8 mouse cellular contexts compared by ENCODE assay signal in the genomic region with DNA sequence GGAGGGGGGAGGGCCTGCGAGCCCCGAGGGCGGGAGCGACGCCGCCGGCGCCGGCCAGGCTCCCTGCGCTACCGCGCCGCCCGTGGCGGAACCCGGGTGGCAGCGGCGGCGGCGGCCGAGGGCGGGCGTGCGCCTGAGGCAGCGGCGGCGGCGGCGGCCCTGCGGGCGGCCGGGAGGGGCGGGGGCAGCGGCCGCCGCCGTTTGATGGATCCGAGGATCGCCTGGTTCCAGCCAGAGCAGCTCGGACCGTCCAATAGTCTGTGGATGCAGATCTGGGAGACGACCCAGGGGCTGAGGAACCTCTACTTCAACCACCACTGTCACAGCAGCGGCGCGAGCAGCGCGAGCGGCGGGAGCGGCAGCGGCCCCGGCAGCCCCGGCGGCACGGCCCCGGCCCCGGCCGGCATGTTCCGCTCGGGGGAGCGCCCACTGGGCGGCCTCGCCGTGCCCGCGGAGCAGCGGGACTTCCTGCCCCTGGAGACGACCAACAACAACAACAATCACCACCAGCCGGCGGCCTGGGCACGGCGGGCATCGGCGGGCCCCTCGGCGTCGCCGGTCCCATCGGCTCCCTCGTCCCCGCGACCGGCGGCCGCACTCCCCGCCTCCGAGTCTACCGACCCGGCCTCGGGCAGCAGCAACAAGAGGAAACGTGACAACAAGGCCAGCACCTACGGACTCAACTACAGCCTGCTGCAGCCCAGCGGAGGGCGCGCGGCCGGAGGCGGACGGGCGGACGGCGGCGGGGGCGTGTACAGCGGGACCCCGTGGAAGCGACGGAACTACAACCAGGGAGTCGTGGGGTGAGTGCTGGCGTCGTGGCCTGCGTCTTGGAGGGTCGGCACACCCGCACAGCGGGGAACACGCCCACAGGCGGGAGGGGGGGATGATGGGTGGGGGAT. TPM values are rescaled to one million over a fixed set of nuclear protein-coding genes. Genes with fewer than 3 reads are reported as not detected.
DNase-seq lines count a peak whose midpoint lies in the region; ATAC-seq and TF ChIP-seq lines count a peak whose summit lies in the region.

No protein-coding gene starts in this region.

- peak overlapping the region; percentile 98 for H3K4me2 ChIP-seq in embryonic facial prominence, embryonic 13.5 days
- H3K4me2 ChIP-seq in liver, embryonic 13.5 days: peak overlapping the region; percentile 99
- peak overlapping the region; percentile 87 for H3K4me2 ChIP-seq in myocyte (ENCODE audit: low read depth)

- peak; percentile 68 for DNase-seq in A20 (ENCODE audit: low read depth, low spot score)
- peak; percentile 29 for DNase-seq in adrenal gland, adult 8-10 months
- peak; percentile 83 for DNase-seq in heart, embryonic 10.5 days (ENCODE audit: low spot score)
- peak; percentile 24 to 28 for DNase-seq in kidney, adult 8-10 months
- DNase-seq in liver, embryonic 13.5 days: peak; percentile 41
- DNase-seq in spleen, postnatal 4 days (ENCODE audit: low spot score in 2 of 2): peak; percentile 56 to 83

- TF ChIP-seq POLR2A in myocyte (IDR thresholded peaks at IDR 0.05; ENCODE audit: insufficient read length, low read depth): peak; percentile 18

- peak overlapping the region; percentile 96 for H3K27ac ChIP-seq in embryonic facial prominence, embryonic 13.5 days
- peak overlapping the region; percentile 98 for H3K27ac ChIP-seq in heart, embryonic 10.5 days
- peak overlapping the region; percentile 93 for H3K27ac ChIP-seq in liver, embryonic 13.5 days

- peak; percentile 45; the same call in 1 of the 2 replicates for ATAC-seq in embryonic facial prominence, embryonic 13.5 days (ENCODE audit: insufficient number of reproducible peaks, insufficient read depth, low FRiP score, low TSS enrichment, low read depth)
- peak; percentile 65 for ATAC-seq in liver, embryonic 13.5 days (ENCODE audit: low read depth)

- peak overlapping the region; percentile 91 for H3ac ChIP-seq in myocyte (ENCODE audit: control insufficient read depth, insufficient read length)

- no peaks in the 10 kb centered on the region for H3K27me3 ChIP-seq in embryonic facial prominence, embryonic 13.5 days
- no peaks in the 10 kb centered on the region for H3K27me3 ChIP-seq in heart, embryonic 10.5 days (ENCODE audit: insufficient read depth, poor library complexity, severe bottlenecking)
- H3K27me3 ChIP-seq in liver, embryonic 13.5 days: no peaks in the 10 kb centered on the region
- no peaks in the 10 kb centered on the region for H3K27me3 ChIP-seq in myocyte (ENCODE audit: control insufficient read depth, insufficient read depth, insufficient read length)

- WGBS in embryonic facial prominence, embryonic 13.5 days: under 1% methylated on average over 83 of the region's 117 CpGs
- WGBS in heart, embryonic 10.5 days: under 1% methylated on average over 114 of the region's 117 CpGs
- WGBS in liver, embryonic 13.5 days (ENCODE audit: insufficient replicate concordance): under 1% methylated on average over 96 of the region's 117 CpGs

- peaks cover 3% of the 10 kb centered on the region; the same call in 1 of the 2 replicates for H3K36me3 ChIP-seq in embryonic facial prominence, embryonic 13.5 days
- no peaks in the 10 kb centered on the region for H3K36me3 ChIP-seq in heart, embryonic 10.5 days
- peaks cover 18% of the 10 kb centered on the region for H3K36me3 ChIP-seq in liver, embryonic 13.5 days
- no peaks in the 10 kb centered on the region for H3K36me3 ChIP-seq in myocyte (ENCODE audit: control insufficient read depth, insufficient read depth)

- H3K79me2 ChIP-seq in myocyte (ENCODE audit: control insufficient read depth, insufficient read depth): peaks cover 45% of the 10 kb centered on the region

- peaks cover 27% of the 10 kb centered on the region for H3K4me1 ChIP-seq in embryonic facial prominence, embryonic 13.5 days
- peaks cover 34% of the 10 kb centered on the region for H3K4me1 ChIP-seq in heart, embryonic 10.5 days
- peaks cover 63% of the 10 kb centered on the region for H3K4me1 ChIP-seq in liver, embryonic 13.5 days (replicated peaks)

- no peaks in the 10 kb centered on the region for H3K9me3 ChIP-seq in embryonic facial prominence, embryonic 13.5 days
- H3K9me3 ChIP-seq in heart, embryonic 10.5 days: no peaks in the 10 kb centered on the region
- H3K9me3 ChIP-seq in liver, embryonic 13.5 days (replicated peaks): no peaks in the 10 kb centered on the region

- peak overlapping the region; percentile 89 for H3K4me3 ChIP-seq in embryonic facial prominence, embryonic 13.5 days
- H3K4me3 ChIP-seq in heart, embryonic 10.5 days: peak overlapping the region; percentile 93
- H3K4me3 ChIP-seq in liver, embryonic 13.5 days (replicated peaks): peak overlapping the region; percentile 96
- peak overlapping the region; percentile 42 for H3K4me3 ChIP-seq in myocyte

- H3K9ac ChIP-seq in embryonic facial prominence, embryonic 13.5 days: peak overlapping the region; percentile 90
- peak overlapping the region; percentile 94 for H3K9ac ChIP-seq in liver, embryonic 13.5 days

TF ChIP-seq in myocyte, 11 proteins besides CTCF, POLR2A, EP300 and RAD21:
- TF ChIP-seq POLR2AphosphoS2 (IDR thresholded peaks at IDR 0.05; ENCODE audit: insufficient read length, low read depth): no peak
- no peak for TF ChIP-seq REST (IDR thresholded peaks at IDR 0.05; ENCODE audit: insufficient read depth, insufficient read length)
- peak; percentile 6 for TF ChIP-seq TCF3 (IDR thresholded peaks at IDR 0.05; ENCODE audit: insufficient read length, low read depth)

RNA-seq across cellular contexts. Expression of gene Tent4b, which starts 0.9 kb away (rescaled TPM):
- 10 to 100 TPM; 29.1 to 39.6 (median 34.1) TPM for total RNA-seq in adrenal gland, adult 8-10 months (2022)
- 9.1 and 11.1 TPM in 2 replicates for polyA plus RNA-seq in embryonic facial prominence, embryonic 13.5 days (2015; fragmentation: Nextera tagmentation; extraction: Ambion mirVana)
- polyA plus RNA-seq in heart, embryonic 10.5 days (2016; fragmentation: Nextera tagmentation; extraction: Ambion mirVana): 7.0 and 11.3 TPM in 2 replicates
- 4.0 and 4.3 TPM in 2 replicates for polyA plus RNA-seq in liver, embryonic 13.5 days (2015; fragmentation: Nextera tagmentation; extraction: Ambion mirVana)
- 10.7 TPM for polyA plus RNA-seq in myocyte (2012; fragmentation: generic; extraction: Trizol)

Comparison
In these comparisons a context has a peak if more than half of its experiments do, and no peak if none do; other contexts are left out.
1. Peak in every context shown above with its lines: DNase-seq, ATAC-seq, H3K4me3 ChIP-seq and H3K27ac ChIP-seq.
2. DNase-seq: peak in every context shown above with its lines; median percentile 83 in heart, embryonic 10.5 days; 70 in spleen, postnatal 4 days; 68 in A20; 41 in liver, embryonic 13.5 days; 29 in adrenal gland, adult 8-10 months; 26 in kidney, adult 8-10 months.
3. H3K4me3 ChIP-seq: peak in every context shown above with its lines; median percentile 96 in liver, embryonic 13.5 days; 93 in heart, embryonic 10.5 days; 89 in embryonic facial prominence, embryonic 13.5 days; 42 in myocyte.